Mouse (Mus musculus) midbrain, embryonic 14.5 days (tissue): ENCODE results near the gene Rho. TPM values are rescaled to one million over a fixed set of nuclear protein-coding genes. Genes with fewer than 3 reads are reported as not detected.

Experiments
- ATAC-seq: fragments of 200-750 bp; cut with Nextera tagmentation; 2 replicates; pipeline ENCODE4 v1.8.0; 2017; ENCODE audit warnings: moderate number of reproducible peaks, moderate library complexity; ENCODE audit not compliant: low FRiP score, low TSS enrichment
- DNase-seq: peaks from one replicate; pipeline ENCODE4 v3.0.0-alpha.2; 2015
- H3K27ac ChIP-seq: fragments of 300-500 bp; sonication (generic); replicated peaks from 2 replicates; pipeline ENCODE4 v1.5.1; 2014; ENCODE audit warnings: mild to moderate bottlenecking, low read depth, low read length, moderate library complexity
- H3K27me3 ChIP-seq: fragments of 300-500 bp; sonication (generic); 2 replicates; pipeline ENCODE4 v1.6.1; 2014; ENCODE audit warnings: low read length, control low read depth, mixed read lengths; ENCODE audit not compliant: control insufficient read depth, insufficient read depth
- H3K36me3 ChIP-seq: fragments of 300-500 bp; sonication (generic); 2 replicates; pipeline ENCODE4 v1.6.1; 2014; ENCODE audit warnings: low read length, control low read depth; ENCODE audit not compliant: control insufficient read depth, insufficient read depth
- H3K4me1 ChIP-seq: fragments of 300-500 bp; sonication (generic); 2 replicates; pipeline ENCODE4 v1.6.1; 2014; ENCODE audit warnings: mild to moderate bottlenecking, antibody characterized with exemption, low read length, control low read depth; ENCODE audit not compliant: control insufficient read depth, insufficient read depth
- H3K4me2 ChIP-seq: fragments of 300-500 bp; sonication (generic); 2 replicates; pipeline ENCODE4 v1.6.1; 2014; ENCODE audit warnings: mild to moderate bottlenecking, low read length, moderate library complexity
- H3K4me3 ChIP-seq: fragments of 300-500 bp; sonication (generic); replicated peaks from 2 replicates; pipeline ENCODE4 v1.5.1; 2014; ENCODE audit warnings: low read depth, low read length
- H3K9ac ChIP-seq: fragments of 300-500 bp; sonication (generic); replicated peaks from 2 replicates; pipeline ENCODE4 v1.6.1; 2014; ENCODE audit warnings: mild to moderate bottlenecking, low read length, moderate library complexity
- H3K9me3 ChIP-seq: fragments of 300-500 bp; sonication (generic); 2 replicates; pipeline ENCODE4 v1.6.1; 2016; ENCODE audit warnings: low read length, control low read depth, mixed read lengths; ENCODE audit not compliant: control insufficient read depth
- WGBS: fragments of 180-500 bp; shearing (Covaris S2); extraction: QIAGEN DNeasy Blood & Tissue Kit; methylation state at CpG from one replicate; pipeline ENCODE4 v1.1.7; 2014; 5-methylcytosine and 5-hydroxymethylcytosine counted together
- polyA plus RNA-seq: library from polyadenylated mRNA; unstranded; fragments of >200 nt; fragmentation: Nextera tagmentation; extraction: Ambion mirVana; gene quantifications from 2 replicates; pipeline ENCODE4 v1.2.1, GENCODE M21; 2014

Rho gene
- polyA plus RNA-seq, 1 experiment from 2014 or later: 0.07 TPM

GRCm38 (mm10) chr6:115909052-115909451 is 22.5 kb upstream of the Rho start:
- WGBS: 63% methylated on average over 3 of the region's 3 CpGs
- DNase-seq (no peak), ATAC-seq (no peak)
- Histone ChIP-seq H3K9ac (no peak overlapping the region), H3K9me3 (no peaks in the 10 kb centered on the region), H3K27ac (no peak overlapping the region), H3K4me3 (no peak overlapping the region), H3K36me3 (peaks cover 28% of the 10 kb centered on the region), H3K27me3 (no peaks in the 10 kb centered on the region), H3K4me1 (no peaks in the 10 kb centered on the region), H3K4me2 (no peak overlapping the region)

- DNase-seq: no peak
- H3K27ac ChIP-seq: no peak overlapping the region
- H3K4me1 ChIP-seq: no peaks in the 10 kb centered on the region
- no peak overlapping the region for H3K9ac ChIP-seq
- no peaks in the 10 kb centered on the region for H3K27me3 ChIP-seq
- 76% methylated on average over 8 of the region's 8 CpGs for WGBS
- H3K36me3 ChIP-seq: peaks cover 21% of the 10 kb centered on the region
- H3K4me2 ChIP-seq: no peak overlapping the region
- no peak overlapping the region for H3K4me3 ChIP-seq
- no peaks in the 10 kb centered on the region for H3K9me3 ChIP-seq
- ATAC-seq: no peak
Observed at GRCm38 (mm10) chr6:115909940-115910339, 21.6 kb upstream of the Rho start.

GRCm38 (mm10) chr6:115911763-115912162 is 19.8 kb upstream of the Rho start:
- H3K4me1 ChIP-seq: no peaks in the 10 kb centered on the region
- no peak overlapping the region for H3K9ac ChIP-seq
- ATAC-seq (no peak), DNase-seq (no peak)
- H3K4me3 ChIP-seq: no peak overlapping the region
- no peak overlapping the region for H3K27ac ChIP-seq
- H3K36me3 ChIP-seq: peaks cover 13% of the 10 kb centered on the region; the same call in 1 of the 2 replicates
- H3K4me2 ChIP-seq: no peak overlapping the region
- no peaks in the 10 kb centered on the region for H3K27me3 ChIP-seq
- H3K9me3 ChIP-seq: no peaks in the 10 kb centered on the region
- WGBS: 88% methylated on average over 6 of the region's 6 CpGs

GRCm38 (mm10) chr6:115913482-115913881 is 18.1 kb upstream of the Rho start:
- Histone ChIP-seq H3K4me3 (no peak overlapping the region), H3K9ac (no peak overlapping the region), H3K36me3 (peaks cover 11% of the 10 kb centered on the region; the same call in 1 of the 2 replicates), H3K27me3 (no peaks in the 10 kb centered on the region), H3K9me3 (no peaks in the 10 kb centered on the region), H3K27ac (no peak overlapping the region), H3K4me2 (no peak overlapping the region), H3K4me1 (no peaks in the 10 kb centered on the region)
- ATAC-seq (no peak), DNase-seq (no peak)
- 88% methylated on average over 10 of the region's 10 CpGs for WGBS

- WGBS: 91% methylated on average over 15 of the region's 15 CpGs
Observed at GRCm38 (mm10) chr6:115914511-115915202, 16.9 kb upstream of the Rho start.

GRCm38 (mm10) chr6:115915601-115916445 is 15.7 kb upstream of the Rho start:
- Histone ChIP-seq H3K9ac (no peak overlapping the region), H3K9me3 (no peaks in the 10 kb centered on the region), H3K27me3 (no peaks in the 10 kb centered on the region), H3K27ac (no peak overlapping the region), H3K36me3 (peaks cover 11% of the 10 kb centered on the region; the same call in 1 of the 2 replicates), H3K4me1 (no peaks in the 10 kb centered on the region), H3K4me2 (no peak overlapping the region), H3K4me3 (no peak overlapping the region)
- DNase-seq: no peak
- no peak for ATAC-seq
- 81% methylated on average over 17 of the region's 17 CpGs for WGBS

More at GRCm38 (mm10) chr6:115914511-115915202, 16.9 kb upstream of the Rho start:
- ATAC-seq (no peak), DNase-seq (no peak)
- H3K4me2 ChIP-seq: no peak overlapping the region
- no peaks in the 10 kb centered on the region for H3K4me1 ChIP-seq
- no peaks in the 10 kb centered on the region for H3K27me3 ChIP-seq
- peaks cover 11% of the 10 kb centered on the region; the same call in 1 of the 2 replicates for H3K36me3 ChIP-seq
- no peak overlapping the region for H3K9ac ChIP-seq
- no peak overlapping the region for H3K4me3 ChIP-seq
- H3K27ac ChIP-seq: no peak overlapping the region
- H3K9me3 ChIP-seq: no peaks in the 10 kb centered on the region

GRCm38 (mm10) chr6:115916611-115917010 is 14.9 kb upstream of the Rho start:
- Histone ChIP-seq H3K9ac (no peak overlapping the region), H3K27me3 (no peaks in the 10 kb centered on the region), H3K4me1 (no peaks in the 10 kb centered on the region), H3K9me3 (no peaks in the 10 kb centered on the region), H3K4me2 (no peak overlapping the region), H3K36me3 (peaks cover 11% of the 10 kb centered on the region; the same call in 1 of the 2 replicates), H3K4me3 (no peak overlapping the region), H3K27ac (no peak overlapping the region)
- whole genome bisulfite sequencing: 89% methylated on average over 5 of the region's 5 CpGs
- ATAC-seq (no peak), DNase-seq (no peak)

GRCm38 (mm10) chr6:115918615-115919014 is 12.9 kb upstream of the Rho start:
- Histone ChIP-seq H3K9me3 (no peaks in the 10 kb centered on the region), H3K4me1 (no peaks in the 10 kb centered on the region), H3K9ac (no peak overlapping the region), H3K4me3 (no peak overlapping the region), H3K36me3 (peaks cover 12% of the 10 kb centered on the region; the same call in 1 of the 2 replicates), H3K27me3 (no peaks in the 10 kb centered on the region), H3K27ac (no peak overlapping the region), H3K4me2 (no peak overlapping the region)
- ATAC-seq (no peak), DNase-seq (no peak)
- WGBS: 93% methylated on average over 1 of the region's 1 CpGs
